Mouse (Mus musculus) ES-Bruce4 (cell line): ENCODE measurements at regions not wholly inside any gene's neighbourhood (a gene's known extent, or its start where the extent isn't known, plus 50 kb on each side); places are given as distances from the start of the nearest gene placed in this dataset.
A peak's percentile ranks its signal among the peaks of the same experiment; 100 is the strongest.

Experiments used
- H3K27ac ChIP-seq: 2 replicates; pipeline ENCODE4 v1.5.1; 2012; ENCODE audit warnings: low read length, inconsistent platforms; ENCODE audit not compliant: insufficient read depth
- H3K27me3 ChIP-seq: 2 replicates; pipeline ENCODE4 v1.6.1; 2012; ENCODE audit warnings: mild to moderate bottlenecking, low read length, inconsistent platforms; ENCODE audit not compliant: control insufficient read depth, poor library complexity, insufficient read depth, severe bottlenecking
- H3K36me3 ChIP-seq: 2 replicates; pipeline ENCODE4 v1.6.1; 2012; ENCODE audit warnings: inconsistent platforms, mild to moderate bottlenecking, low read length, moderate library complexity; ENCODE audit not compliant: control insufficient read depth, poor library complexity, insufficient read depth, severe bottlenecking
- H3K4me1 ChIP-seq: one replicate; pipeline ENCODE4 v1.8.1; 2011; ENCODE audit warnings: low read length; ENCODE audit not compliant: control insufficient read depth, insufficient read depth
- H3K4me3 ChIP-seq: 2 replicates; pipeline ENCODE4 v1.5.1; 2011; ENCODE audit warnings: low read depth, mild to moderate bottlenecking, low read length
- H3K9ac ChIP-seq: 2 replicates; pipeline ENCODE4 v1.6.1; 2012; ENCODE audit warnings: low read depth, mild to moderate bottlenecking, inconsistent platforms; ENCODE audit not compliant: poor library complexity, severe bottlenecking
- H3K9me3 ChIP-seq: replicated peaks from 2 replicates; pipeline ENCODE4 v1.6.1; 2012; ENCODE audit warnings: mild to moderate bottlenecking, low read length, inconsistent platforms; ENCODE audit not compliant: control insufficient read depth, poor library complexity, insufficient read depth, severe bottlenecking
- CTCF ChIP-seq: IDR thresholded peaks from one replicate; pipeline ENCODE4 v1.8.1; 2011; ENCODE audit warnings: low read depth, low read length
- EP300 ChIP-seq: IDR thresholded peaks from 2 replicates; pipeline ENCODE4 v1.6.1; 2011; ENCODE audit warnings: low read depth, low read length; ENCODE audit not compliant: insufficient read depth
- POLR2A ChIP-seq: IDR thresholded peaks from one replicate; pipeline ENCODE4 v1.8.1; 2011; ENCODE audit warnings: low read length; ENCODE audit not compliant: insufficient read depth

- TF ChIP-seq POLR2A, result no peak
- no peak for TF ChIP-seq EP300
- no peak for TF ChIP-seq CTCF
- Histone ChIP-seq H3K27ac (no peak overlapping the region), H3K4me1 (no peaks in the 10 kb centered on the region), H3K36me3 (no peaks in the 10 kb centered on the region), H3K4me3 (no peak overlapping the region), H3K27me3 (no peaks in the 10 kb centered on the region), H3K9me3 (no peaks in the 10 kb centered on the region), H3K9ac (0 out of 2 replicates have a peak overlapping the region, but pooled peaks have one; percentile 3)
These were observed 143.3 kb upstream of the Lhx5 start for GRCm38 (mm10) chr5:120288036-120288684.

DNA sequence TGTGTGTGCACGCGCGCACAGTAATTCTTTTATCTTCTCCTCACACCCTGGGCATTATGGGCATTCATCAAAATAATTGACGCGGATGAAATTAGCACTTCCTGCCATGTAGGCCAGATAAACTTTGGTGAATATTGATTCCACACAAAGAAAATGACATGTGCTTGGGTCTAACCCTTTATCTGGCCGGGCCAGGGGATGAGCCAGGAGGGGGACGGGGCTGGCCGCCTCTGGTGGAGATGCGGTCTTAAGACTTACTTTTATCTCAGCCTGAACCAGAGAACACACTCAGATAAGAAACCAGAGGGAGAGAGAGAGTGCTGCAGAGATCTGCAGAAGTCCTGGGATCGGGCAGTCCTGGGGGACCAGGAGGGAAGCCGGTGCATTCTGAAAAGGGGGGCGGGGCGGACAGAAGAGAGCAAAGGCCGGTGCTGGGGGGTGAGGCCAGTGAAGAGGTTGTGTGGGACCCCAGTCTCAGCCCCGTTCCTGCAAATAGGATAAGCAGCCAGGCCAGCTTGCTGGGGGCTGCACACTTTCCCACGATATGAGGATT lies 136.9 kb upstream of the Lhx5 start:
- Histone ChIP-seq H3K4me1 (no peaks in the 10 kb centered on the region), H3K27me3 (no peaks in the 10 kb centered on the region), H3K36me3 (no peaks in the 10 kb centered on the region), H3K9ac (no peak overlapping the region), H3K9me3 (no peaks in the 10 kb centered on the region), H3K4me3 (no peak overlapping the region), H3K27ac (no peak overlapping the region)
- no peak for TF ChIP-seq CTCF
- TF ChIP-seq POLR2A, result no peak
- TF ChIP-seq EP300, result no peak

- Histone ChIP-seq H3K36me3 (no peaks in the 10 kb centered on the region), H3K4me3 (no peak overlapping the region), H3K9ac (no peak overlapping the region), H3K9me3 (no peaks in the 10 kb centered on the region), H3K27me3 (peaks cover 3% of the 10 kb centered on the region), H3K27ac (no peak overlapping the region), H3K4me1 (peaks cover 4% of the 10 kb centered on the region)
- TF ChIP-seq CTCF, result no peak
- no peak for TF ChIP-seq POLR2A
- no peak for TF ChIP-seq EP300
These were observed 134.3 kb upstream of the Lhx5 start for GRCm38 (mm10) chr5:120297190-120297589.

DNA sequence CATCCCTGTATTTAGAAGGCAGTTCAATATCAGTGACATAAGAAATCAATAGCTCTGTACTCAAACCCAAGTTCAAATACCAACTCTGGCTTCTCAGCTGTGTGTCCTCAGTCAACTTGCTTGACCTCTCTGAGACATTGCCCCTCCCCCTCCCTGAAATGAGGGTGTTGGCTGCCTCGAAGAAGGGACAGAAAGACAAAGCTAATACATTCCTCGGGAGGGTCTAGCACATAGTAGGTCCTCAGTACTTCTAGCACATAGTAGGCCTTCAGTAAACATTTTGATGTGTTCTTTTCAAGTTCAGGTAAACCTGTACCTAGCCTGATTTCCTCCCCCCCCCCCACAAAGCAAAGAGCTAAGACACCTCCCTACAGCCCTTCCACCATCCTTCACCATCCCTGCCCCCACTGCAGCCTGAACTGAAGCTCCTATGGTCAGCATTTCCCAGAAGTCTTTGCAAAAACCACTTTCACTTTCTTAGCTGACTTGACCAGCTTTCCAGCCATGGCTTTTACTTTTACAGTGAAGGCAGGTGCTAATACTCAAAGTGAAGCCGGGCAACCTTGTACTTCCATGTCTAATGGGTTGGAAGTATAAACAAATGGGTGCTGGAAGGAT lies 133.7 kb upstream of the Lhx5 start:
- no peak overlapping the region for H3K4me3 ChIP-seq
- H3K27ac ChIP-seq, result no peak overlapping the region
- H3K36me3 ChIP-seq, result no peaks in the 10 kb centered on the region
- H3K9ac ChIP-seq, result no peak overlapping the region
- peaks cover 4% of the 10 kb centered on the region for H3K4me1 ChIP-seq
- TF ChIP-seq EP300, result no peak
- TF ChIP-seq POLR2A, result no peak
- TF ChIP-seq CTCF, result no peak
- peaks cover 3% of the 10 kb centered on the region for H3K27me3 ChIP-seq
- H3K9me3 ChIP-seq, result no peaks in the 10 kb centered on the region

- peak overlapping the region; percentile 14; the same call in 1 of the 2 replicates for H3K4me3 ChIP-seq
- H3K27me3 ChIP-seq, result peaks cover 5% of the 10 kb centered on the region
- no peak overlapping the region for H3K9ac ChIP-seq
- TF ChIP-seq POLR2A (no peak), CTCF (no peak), EP300 (no peak)
- no peaks in the 10 kb centered on the region for H3K36me3 ChIP-seq
- H3K4me1 ChIP-seq, result peaks cover 4% of the 10 kb centered on the region
- no peaks in the 10 kb centered on the region for H3K9me3 ChIP-seq
- no peak overlapping the region for H3K27ac ChIP-seq
These were observed 129.8 kb upstream of the Lhx5 start for GRCm38 (mm10) chr5:120301672-120302071.

GRCm38 (mm10) chr5:120302307-120302706 lies 129.2 kb upstream of the Lhx5 start:
- no peak for TF ChIP-seq EP300
- TF ChIP-seq CTCF, result no peak
- TF ChIP-seq POLR2A, result no peak
- peaks cover 4% of the 10 kb centered on the region for H3K4me1 ChIP-seq
- H3K27ac ChIP-seq, result no peak overlapping the region
- H3K27me3 ChIP-seq, result peaks cover 5% of the 10 kb centered on the region
- no peak overlapping the region; the same call in 1 of the 2 replicates for H3K9ac ChIP-seq
- H3K36me3 ChIP-seq, result no peaks in the 10 kb centered on the region
- peak overlapping the region; percentile 23; the same call in 1 of the 2 replicates for H3K4me3 ChIP-seq
- H3K9me3 ChIP-seq, result no peaks in the 10 kb centered on the region
